Mouse (Mus musculus): ENCODE results near the gene Il1r2.

DNA sequence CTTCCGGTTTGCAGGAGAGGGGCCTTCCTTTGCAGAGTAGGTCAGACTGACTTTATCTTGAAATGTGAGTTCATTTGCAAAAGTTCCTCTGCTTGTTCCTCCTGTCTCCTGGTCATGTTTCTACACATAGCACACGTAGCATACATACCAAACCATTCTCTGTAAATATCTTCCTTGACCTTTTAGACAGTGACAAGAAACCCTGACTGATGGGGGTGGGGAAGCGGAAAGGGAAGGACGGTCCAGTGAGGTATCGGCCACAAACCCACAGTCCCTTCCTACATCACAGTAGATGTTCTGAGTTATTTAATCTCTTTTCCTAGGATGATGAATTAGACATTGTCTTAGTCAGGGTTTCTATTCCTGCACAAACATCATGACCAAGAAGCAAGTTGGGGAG lies 27.3 kb upstream of the Il1r2 start:
- no peak for TF ChIP-seq CTCF (IDR thresholded peaks at IDR 0.05; ENCODE audit: insufficient read depth, low read depth, low read length)
- no peak for TF ChIP-seq POLR2A (IDR thresholded peaks at IDR 0.05; ENCODE audit: insufficient read depth, low read depth, low read length)
